In genomic region chr1:69342100-69342499, GRCm38 (mm10) we compare ENCODE assay signal across 17 mouse cellular contexts.
"Had no signal": no experiment of that assay in that cellular context is flagged by ENCODE, and none has a peak within 500 bp of the region (broad histone marks: within the 10 kb centered on the region; RNA-seq: fewer than 3 reads in every experiment).

No protein-coding gene starts in this region.

- H3K27me3 ChIP-seq: liver, embryonic 15.5 days; lung, embryonic 15.5 days; megakaryocyte, embryonic 14.5 days; midbrain, embryonic 13.5 days; midbrain, embryonic 15.5 days; neural tube, embryonic 12.5 days had no signal

- DNase-seq: liver, postnatal 0 days; lung, adult 2 months; lung, postnatal 14 days; lung, postnatal 36 days; right cerebral cortex, postnatal 14 days; thymus, adult 18-20 months; thymus, postnatal 14 days; thymus, postnatal 36 days had no signal

- H3K36me3 ChIP-seq: liver, embryonic 15.5 days; lung, embryonic 15.5 days; midbrain, embryonic 13.5 days; midbrain, embryonic 15.5 days; neural tube, embryonic 12.5 days had no signal

- ATAC-seq: liver, postnatal 0 days; lung, postnatal 0 days; midbrain, embryonic 13.5 days; midbrain, embryonic 15.5 days had no signal

- H3K4me3 ChIP-seq: liver, embryonic 15.5 days; lung, embryonic 15.5 days; megakaryocyte, embryonic 14.5 days; midbrain, embryonic 13.5 days; midbrain, embryonic 15.5 days; neural tube, embryonic 12.5 days had no signal

- H3K9ac ChIP-seq: liver, embryonic 15.5 days; liver, postnatal 0 days; lung, embryonic 15.5 days; midbrain, embryonic 13.5 days; midbrain, embryonic 15.5 days; neural tube, embryonic 12.5 days had no signal

- H3K4me2 ChIP-seq: liver, embryonic 15.5 days; lung, embryonic 15.5 days; midbrain, embryonic 11.5 days; midbrain, embryonic 13.5 days; midbrain, embryonic 15.5 days; neural tube, embryonic 12.5 days had no signal

- H3K27ac ChIP-seq: liver, embryonic 15.5 days; lung, embryonic 15.5 days; macrophage; midbrain, embryonic 13.5 days; midbrain, embryonic 15.5 days; neural tube, embryonic 12.5 days had no signal

- H3K9me3 ChIP-seq: liver, embryonic 15.5 days; lung, embryonic 15.5 days; megakaryocyte, embryonic 14.5 days; midbrain, embryonic 13.5 days; midbrain, embryonic 15.5 days; neural tube, embryonic 12.5 days had no signal

- H3K4me1 ChIP-seq: liver, embryonic 15.5 days; lung, embryonic 15.5 days; megakaryocyte, embryonic 14.5 days; midbrain, embryonic 13.5 days; midbrain, embryonic 15.5 days; neural tube, embryonic 12.5 days had no signal
